22 mouse cellular contexts compared by ENCODE assay signal in the genomic region with DNA sequence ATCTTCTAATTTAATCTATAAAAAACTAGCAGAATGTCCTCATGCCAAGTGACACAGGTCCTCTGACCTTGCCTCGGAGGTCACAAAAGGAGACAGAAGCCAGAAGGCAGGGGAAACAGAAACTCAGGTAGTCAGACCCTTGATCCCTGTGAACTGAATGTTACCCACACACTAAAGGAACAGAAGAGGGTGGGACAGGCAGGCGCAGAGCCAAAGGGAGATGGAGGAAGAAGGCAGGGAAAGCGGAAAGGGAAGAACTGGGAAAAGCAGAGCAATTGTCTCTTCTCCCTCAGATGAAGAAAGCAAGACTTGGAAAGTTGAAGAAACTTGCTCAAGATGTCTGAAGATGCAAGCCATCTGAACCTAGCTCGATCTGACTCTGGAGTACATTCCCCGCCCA.
"Had no signal": no experiment of that assay in that cellular context is flagged by ENCODE, and none has a peak within 500 bp of the region (broad histone marks: within the 10 kb centered on the region; RNA-seq: fewer than 3 reads in every experiment).

No protein-coding gene starts in this region.

- DNase-seq: kidney, adult 9 months; kidney, postnatal 14 days; kidney, postnatal 4 days; left cerebral cortex, postnatal 4 days; lung, adult 18-20 months; lung, postnatal 10 days; right cerebral cortex, adult 18-20 months; right cerebral cortex, postnatal 14 days; right cerebral cortex, postnatal 4 days; thymus, adult 2 months; thymus, postnatal 14 days; thymus, postnatal 4 days had no signal

- H3K9ac ChIP-seq: limb, embryonic 12.5 days; limb, embryonic 15.5 days; liver, embryonic 14.5 days; lung, embryonic 15.5 days; midbrain, embryonic 12.5 days; midbrain, embryonic 15.5 days; neural tube, embryonic 12.5 days; neural tube, embryonic 15.5 days had no signal

- H3K4me2 ChIP-seq: limb, embryonic 12.5 days; limb, embryonic 15.5 days; lung, embryonic 15.5 days; midbrain, embryonic 12.5 days; midbrain, embryonic 15.5 days; neural tube, embryonic 12.5 days; neural tube, embryonic 15.5 days had no signal

- ATAC-seq: midbrain, embryonic 15.5 days had no signal

- H3K4me3 ChIP-seq: limb, embryonic 12.5 days; limb, embryonic 15.5 days; lung, embryonic 15.5 days; midbrain, embryonic 12.5 days; midbrain, embryonic 15.5 days; neural tube, embryonic 12.5 days; neural tube, embryonic 15.5 days had no signal

- H3K27ac ChIP-seq: limb, embryonic 12.5 days; limb, embryonic 15.5 days; liver, embryonic 14.5 days; lung, embryonic 15.5 days; macrophage; midbrain, embryonic 12.5 days; midbrain, embryonic 15.5 days; neural tube, embryonic 12.5 days; neural tube, embryonic 15.5 days; stomach, postnatal 0 days had no signal

- H3K27me3 ChIP-seq: limb, embryonic 12.5 days; limb, embryonic 15.5 days; lung, embryonic 15.5 days; midbrain, embryonic 12.5 days; midbrain, embryonic 15.5 days; neural tube, embryonic 12.5 days; neural tube, embryonic 15.5 days had no signal

- H3K9me3 ChIP-seq: limb, embryonic 12.5 days; limb, embryonic 15.5 days; lung, embryonic 15.5 days; midbrain, embryonic 12.5 days; midbrain, embryonic 15.5 days; neural tube, embryonic 12.5 days; neural tube, embryonic 15.5 days had no signal

- H3K36me3 ChIP-seq: limb, embryonic 12.5 days; limb, embryonic 15.5 days; lung, embryonic 15.5 days; midbrain, embryonic 12.5 days; midbrain, embryonic 15.5 days; neural tube, embryonic 12.5 days; neural tube, embryonic 15.5 days had no signal

- H3K4me1 ChIP-seq: limb, embryonic 12.5 days; midbrain, embryonic 12.5 days; midbrain, embryonic 15.5 days; neural tube, embryonic 12.5 days; neural tube, embryonic 15.5 days had no signal
